Mouse (Mus musculus) CD4-positive helper T cell, adult 2 months (primary cell): ENCODE measurements around the gene Ibsp.

Experiments
- DNase-seq: peaks from one replicate; pipeline ENCODE4 v3.0.0-alpha.2; 2012; ENCODE audit warnings: low read depth, missing footprints, low spot score

Ibsp gene

GRCm38 (mm10) chr5:104340513-104340829 is 41.5 kb downstream of the Ibsp start:
- DNase-seq: no peak

- no peak for DNase-seq
Measured at GRCm38 (mm10) chr5:104342881-104343280, 43.9 kb downstream of the Ibsp start.

- DNase-seq: no peak
Measured at GRCm38 (mm10) chr5:104344526-104345240, 45.7 kb downstream of the Ibsp start.

DNA sequence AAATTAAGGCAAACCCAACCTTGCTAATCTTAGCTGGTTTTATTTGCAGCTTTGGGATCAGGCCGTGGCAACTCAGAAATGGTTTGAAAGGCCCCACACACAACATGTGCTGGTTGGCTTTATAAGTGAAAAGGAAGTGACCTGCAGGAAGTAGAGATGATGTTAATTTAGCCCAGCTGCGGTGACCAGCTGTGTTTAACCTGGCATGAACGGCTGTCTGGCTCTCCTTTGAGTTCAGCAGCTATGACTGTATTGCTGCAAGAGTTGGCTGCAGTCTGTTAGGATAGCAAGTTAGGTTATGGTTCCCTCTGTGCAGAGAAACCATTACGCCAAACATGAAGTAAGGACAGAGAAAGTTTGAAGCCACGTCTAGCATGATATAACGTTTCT is 46.3 kb downstream of the Ibsp start:
- DNase-seq: no peak

DNA sequence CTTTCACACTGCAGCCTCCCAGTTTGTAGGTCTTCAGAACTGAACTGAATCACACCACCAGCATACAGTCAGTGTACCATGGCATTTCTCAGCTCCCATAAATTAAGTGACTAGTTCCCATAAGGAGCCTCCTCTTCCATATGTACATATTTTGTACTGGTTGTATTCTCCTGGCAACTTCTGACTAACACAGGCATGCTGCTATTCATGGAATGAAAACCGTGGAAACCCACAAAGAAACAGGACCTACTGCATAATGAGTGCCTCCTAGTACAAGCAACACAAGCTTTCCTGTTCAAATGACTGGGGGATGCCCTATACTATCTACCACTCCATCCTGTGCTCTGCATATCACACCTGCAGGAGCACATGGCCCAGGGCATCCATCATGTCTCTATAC is 52.1 kb downstream of the Ibsp start:
- no peak for DNase-seq

DNA sequence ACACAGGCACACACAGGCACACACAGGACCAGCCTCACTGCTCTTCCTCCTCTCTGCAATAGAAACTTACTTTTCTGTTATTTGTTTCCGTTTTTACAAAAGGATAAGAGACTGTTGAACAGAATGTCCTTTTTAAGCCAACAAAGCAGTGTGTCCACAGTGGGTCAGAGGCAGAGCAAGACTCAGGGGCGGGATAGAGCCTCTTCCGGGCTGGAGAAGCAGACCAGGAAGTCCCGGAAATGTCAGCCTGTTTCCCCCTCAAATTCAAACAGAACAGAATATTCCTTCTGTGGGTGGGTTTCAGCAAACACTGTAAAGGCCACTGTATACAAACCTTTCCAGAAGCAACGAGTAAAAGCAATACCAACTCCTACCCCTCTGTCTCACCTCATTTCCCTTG is 52.9 kb downstream of the Ibsp start:
- DNase-seq: no peak

GRCm38 (mm10) chr5:104357575-104357974 is 58.6 kb downstream of the Ibsp start:
- DNase-seq: no peak

- no peak for DNase-seq
Measured at GRCm38 (mm10) chr5:104358592-104358991, 59.6 kb downstream of the Ibsp start.

DNA sequence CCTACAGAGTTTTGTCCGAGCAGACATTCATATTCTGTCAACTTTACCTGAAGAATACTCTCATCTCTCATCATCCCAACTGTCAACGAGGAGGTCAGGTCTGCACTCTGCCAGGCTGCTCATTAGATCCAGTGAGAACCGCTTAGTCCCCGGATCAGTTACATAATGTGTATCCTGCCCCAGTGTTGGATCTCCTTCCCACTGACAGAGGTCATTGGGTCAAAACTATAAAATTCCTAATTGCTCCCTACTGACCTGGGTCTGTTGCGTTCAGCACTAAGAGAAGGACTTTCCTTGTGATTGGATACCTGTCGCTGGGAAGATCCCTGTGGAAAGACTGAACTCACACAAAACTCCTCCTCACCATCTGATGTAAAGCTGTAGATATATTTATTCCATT is 60.3 kb downstream of the Ibsp start:
- no peak for DNase-seq
